Mouse (Mus musculus) hindbrain, postnatal 0 days (tissue): ENCODE measurements around the gene Fbxw7. TPM values are rescaled to one million over a fixed set of nuclear protein-coding genes. Genes with fewer than 3 reads are reported as not detected.

Source experiments
- ATAC-seq: fragments of 200-750 bp; cut with Nextera tagmentation; 2 replicates; pipeline ENCODE4 v1.8.0; 2017; ENCODE audit warnings: mild to moderate bottlenecking, moderate TSS enrichment, moderate library complexity
- DNase-seq: peaks from one replicate; pipeline ENCODE4 v3.0.0-alpha.2; 2015; ENCODE audit warnings: low spot score
- H3K27ac ChIP-seq: fragments of 300-500 bp; sonication (generic); 2 replicates; pipeline ENCODE4 v1.5.1; 2014; ENCODE audit warnings: mild to moderate bottlenecking
- H3K27me3 ChIP-seq: fragments of 300-500 bp; sonication (generic); 2 replicates; pipeline ENCODE4 v1.6.1; 2014; ENCODE audit warnings: low read length, mixed read lengths; ENCODE audit not compliant: insufficient read depth
- H3K36me3 ChIP-seq: fragments of 300-500 bp; sonication (generic); 2 replicates; pipeline ENCODE4 v1.6.1; 2014; ENCODE audit warnings: low read length, mixed read lengths; ENCODE audit not compliant: insufficient read depth
- H3K4me1 ChIP-seq: fragments of 300-500 bp; sonication (generic); 2 replicates; pipeline ENCODE4 v1.6.1; 2014; ENCODE audit warnings: antibody characterized with exemption, low read length, mixed read lengths; ENCODE audit not compliant: insufficient read depth
- H3K4me2 ChIP-seq: fragments of 300-500 bp; sonication (generic); 2 replicates; pipeline ENCODE4 v1.6.1; 2014; ENCODE audit warnings: low read depth, mild to moderate bottlenecking, low read length, moderate library complexity, mixed read lengths
- H3K4me3 ChIP-seq: fragments of 300-500 bp; sonication (generic); 2 replicates; pipeline ENCODE4 v1.5.1; 2014; ENCODE audit warnings: low read length
- H3K9ac ChIP-seq: fragments of 300-500 bp; sonication (generic); replicated peaks from 2 replicates; pipeline ENCODE4 v1.6.1; 2014; ENCODE audit warnings: mild to moderate bottlenecking, low read length, moderate library complexity, mixed read lengths
- H3K9me3 ChIP-seq: fragments of 300-500 bp; sonication (generic); 2 replicates; pipeline ENCODE4 v1.6.1; 2016; ENCODE audit warnings: low read length, mixed read lengths
- CTCF ChIP-seq: IDR thresholded peaks from 2 replicates; pipeline ENCODE4 v1.5.1; 2016; ENCODE audit warnings: antibody characterized with exemption, control low read depth, low read depth
- WGBS: fragments of 180-500 bp; shearing (Covaris S2); extraction: QIAGEN DNeasy Blood & Tissue Kit; methylation state at CpG from one replicate; pipeline ENCODE4 v1.1.7; 2014; 5-methylcytosine and 5-hydroxymethylcytosine counted together
- polyA plus RNA-seq: library from polyadenylated mRNA; unstranded; fragments of >200 nt; fragmentation: Nextera tagmentation; extraction: Ambion mirVana; gene quantifications from 2 replicates; pipeline ENCODE4 v1.2.1, GENCODE M21; 2015
- total RNA-seq: library from RNA; depleted of rRNA; stranded (reverse); fragments of >200 nt; gene quantifications from 2 replicates; pipeline ENCODE4 v1.2.3, GENCODE M21; 2014

Fbxw7 gene
- total and polyA plus RNA-seq, 2 experiments from 2014 or later, result 40.1 to 40.7 TPM

DNA sequence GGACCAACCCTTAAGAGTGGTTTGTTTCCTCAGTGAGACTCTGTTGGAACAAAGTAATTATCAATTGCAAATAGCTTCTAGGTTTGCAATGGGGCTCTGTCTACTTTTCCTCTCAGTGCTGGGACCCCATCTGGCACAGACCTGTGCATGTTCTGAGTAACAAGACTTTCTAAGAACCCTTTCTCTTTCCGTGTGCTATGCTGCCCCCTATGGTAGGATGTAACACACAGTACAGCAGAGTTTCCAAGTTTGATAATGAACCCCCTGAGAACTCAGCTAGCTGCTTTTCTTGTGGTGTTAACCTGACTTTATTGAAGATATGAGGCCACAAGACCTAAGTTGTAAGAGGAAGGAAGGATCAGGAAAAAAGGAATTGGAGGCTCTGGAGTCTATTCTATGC lies 91.5 kb downstream of the Fbxw7 start:
- 12% methylated on average over 1 of the region's 1 CpGs for WGBS
- no peak for ATAC-seq
- Histone ChIP-seq H3K36me3 (no peaks in the 10 kb centered on the region), H3K27ac (no peak overlapping the region), H3K4me1 (no peaks in the 10 kb centered on the region), H3K9me3 (no peaks in the 10 kb centered on the region), H3K4me2 (no peak overlapping the region), H3K9ac (no peak overlapping the region), H3K4me3 (no peak overlapping the region), H3K27me3 (no peaks in the 10 kb centered on the region)
- peak; percentile 62 for DNase-seq
- peak; percentile 69 for TF ChIP-seq CTCF

- Histone ChIP-seq H3K9ac (no peak overlapping the region), H3K27ac (no peak overlapping the region), H3K4me1 (no peaks in the 10 kb centered on the region), H3K4me3 (no peak overlapping the region), H3K4me2 (no peak overlapping the region), H3K9me3 (no peaks in the 10 kb centered on the region), H3K27me3 (no peaks in the 10 kb centered on the region), H3K36me3 (no peaks in the 10 kb centered on the region)
- 38% methylated on average over 1 of the region's 1 CpGs for WGBS
- no peak for ATAC-seq
- TF ChIP-seq CTCF, result peak; percentile 54
- peak; percentile 26 for DNase-seq
Observed at GRCm38 (mm10) chr3:84914284-84914683, 99.2 kb downstream of the Fbxw7 start.

DNA sequence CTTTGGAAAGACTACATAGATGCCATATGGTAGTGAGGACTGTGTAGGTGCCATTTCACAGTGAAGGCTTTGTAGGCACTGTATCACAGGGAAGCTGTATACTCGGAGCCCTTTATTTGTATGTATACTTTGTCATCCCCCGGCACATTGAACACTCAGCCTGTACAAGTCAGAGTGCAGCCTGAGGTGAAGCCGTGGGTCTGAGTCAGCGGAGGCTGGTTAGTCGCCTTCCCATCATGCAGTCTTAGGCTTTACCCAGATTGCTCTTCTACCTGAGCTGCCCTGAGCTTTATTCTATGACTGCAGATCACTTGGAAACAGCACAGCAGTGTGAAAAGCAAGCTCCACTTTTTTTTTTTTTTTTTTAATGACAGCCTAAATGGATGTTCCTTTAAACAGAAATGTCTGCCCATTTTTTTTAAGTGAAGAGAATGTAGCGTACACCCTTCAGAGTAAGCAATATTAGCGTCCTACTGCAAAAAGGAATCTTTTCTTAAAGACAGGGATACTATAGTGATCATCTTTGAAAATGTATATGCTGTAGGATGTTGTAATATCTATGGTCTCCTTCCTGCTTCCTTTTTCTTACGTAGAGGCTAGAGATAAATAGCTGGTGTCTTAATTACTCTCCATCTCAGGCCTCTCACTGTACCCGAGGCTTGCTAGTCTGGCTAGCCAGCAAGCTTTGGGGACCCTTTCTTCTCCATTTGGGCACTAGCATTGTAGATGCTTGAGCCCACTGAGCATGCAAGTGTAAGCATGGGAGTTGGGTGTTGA lies 103.0 kb downstream of the Fbxw7 start:
- H3K27me3 ChIP-seq, result no peaks in the 10 kb centered on the region
- H3K9ac ChIP-seq, result no peak overlapping the region
- ATAC-seq (no peak), DNase-seq (no peak)
- no peaks in the 10 kb centered on the region for H3K9me3 ChIP-seq
- no peak overlapping the region for H3K4me2 ChIP-seq
- H3K36me3 ChIP-seq, result no peaks in the 10 kb centered on the region
- no peak overlapping the region for H3K4me3 ChIP-seq
- H3K4me1 ChIP-seq, result no peaks in the 10 kb centered on the region
- WGBS, result 76% methylated on average over 9 of the region's 9 CpGs
- TF ChIP-seq CTCF, result no peak
- no peak overlapping the region for H3K27ac ChIP-seq

GRCm38 (mm10) chr3:84921704-84922420 lies 106.8 kb downstream of the Fbxw7 start:
- Histone ChIP-seq H3K9me3 (no peaks in the 10 kb centered on the region), H3K27ac (no peak overlapping the region), H3K27me3 (no peaks in the 10 kb centered on the region), H3K36me3 (no peaks in the 10 kb centered on the region), H3K9ac (no peak overlapping the region), H3K4me2 (no peak overlapping the region), H3K4me1 (no peaks in the 10 kb centered on the region), H3K4me3 (no peak overlapping the region)
- 77% methylated on average over 6 of the region's 6 CpGs for WGBS
- no peak for ATAC-seq
- DNase-seq, result peak; percentile 81
- TF ChIP-seq CTCF, result peak; percentile 74

DNA sequence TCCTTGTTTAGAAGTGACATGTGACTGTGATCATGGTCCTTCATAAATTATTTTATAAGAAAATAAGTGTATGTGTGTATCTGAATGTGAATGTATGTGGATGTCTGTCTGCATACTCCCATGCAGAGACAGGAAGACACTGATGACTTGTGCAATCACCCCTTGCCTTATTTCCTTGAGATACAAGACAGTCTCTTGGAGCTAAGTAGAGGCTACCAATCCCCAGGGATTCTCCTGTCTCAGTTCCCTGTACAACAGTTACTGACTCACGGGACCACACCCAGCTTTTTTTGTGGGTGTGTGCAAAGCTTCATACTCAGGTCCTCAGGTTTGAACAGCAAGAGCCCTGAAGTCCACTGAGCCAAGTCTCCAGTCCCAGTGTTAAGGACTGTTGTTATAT lies 108.2 kb downstream of the Fbxw7 start:
- no peak overlapping the region for H3K4me2 ChIP-seq
- 83% methylated on average over 1 of the region's 1 CpGs for WGBS
- no peak for DNase-seq

GRCm38 (mm10) chr3:84923670-84924069 lies 108.6 kb downstream of the Fbxw7 start:
- no peak for ATAC-seq
- TF ChIP-seq CTCF, result no peak
- 93% methylated on average over 1 of the region's 1 CpGs for WGBS

More for the DNA sequence above, 108.2 kb downstream of the Fbxw7 start:
- no peaks in the 10 kb centered on the region for H3K36me3 ChIP-seq
- no peaks in the 10 kb centered on the region for H3K4me1 ChIP-seq
- no peaks in the 10 kb centered on the region for H3K27me3 ChIP-seq
- no peak for TF ChIP-seq CTCF
- H3K9me3 ChIP-seq, result no peaks in the 10 kb centered on the region
- H3K9ac ChIP-seq, result no peak overlapping the region
- H3K27ac ChIP-seq, result no peak overlapping the region
- H3K4me3 ChIP-seq, result no peak overlapping the region
- ATAC-seq, result no peak

GRCm38 (mm10) chr3:84925229-84925628 lies 110.2 kb downstream of the Fbxw7 start:
- no peaks in the 10 kb centered on the region for H3K4me1 ChIP-seq
- no peaks in the 10 kb centered on the region for H3K9me3 ChIP-seq
- H3K27me3 ChIP-seq, result no peaks in the 10 kb centered on the region
- DNase-seq (no peak), ATAC-seq (no peak)
- no peak overlapping the region for H3K4me3 ChIP-seq
- no peak overlapping the region for H3K27ac ChIP-seq
- H3K9ac ChIP-seq, result no peak overlapping the region
- no peak overlapping the region for H3K4me2 ChIP-seq
- H3K36me3 ChIP-seq, result no peaks in the 10 kb centered on the region
- TF ChIP-seq CTCF, result no peak
- WGBS, result 76% methylated on average over 4 of the region's 4 CpGs

More at GRCm38 (mm10) chr3:84923670-84924069, 108.6 kb downstream of the Fbxw7 start:
- Histone ChIP-seq H3K4me3 (no peak overlapping the region), H3K27me3 (no peaks in the 10 kb centered on the region), H3K9me3 (no peaks in the 10 kb centered on the region), H3K9ac (no peak overlapping the region), H3K27ac (no peak overlapping the region), H3K4me2 (no peak overlapping the region), H3K36me3 (no peaks in the 10 kb centered on the region), H3K4me1 (no peaks in the 10 kb centered on the region)
- DNase-seq, result no peak
